Mouse (Mus musculus) forebrain, embryonic 12.5 days (tissue): ENCODE data around the gene Olfr588-ps1. TPM values are rescaled to one million over a fixed set of nuclear protein-coding genes. Genes with fewer than 3 reads are reported as not detected.
"Not testable (repeated sequence)": the region's sequence is repeated elsewhere in the genome, so short reads cannot be mapped to it uniquely, and the experiment has no call there.

ENCODE experiments used
- ATAC-seq: fragments of 200-750 bp; cut with Nextera tagmentation; 2 replicates; pipeline ENCODE4 v1.8.0; 2017; ENCODE audit warnings: moderate TSS enrichment; ENCODE audit not compliant: low FRiP score
- H3K27ac ChIP-seq: fragments of 300-500 bp; sonication (generic); 2 replicates; pipeline ENCODE4 v1.5.1; 2016; ENCODE audit warnings: mild to moderate bottlenecking
- H3K27me3 ChIP-seq: fragments of 300-500 bp; sonication (generic); 2 replicates; pipeline ENCODE4 v1.6.1; 2016; ENCODE audit warnings: mild to moderate bottlenecking
- H3K36me3 ChIP-seq: fragments of 300-500 bp; sonication (generic); replicated peaks from 2 replicates; pipeline ENCODE4 v1.6.1; 2016; ENCODE audit warnings: mild to moderate bottlenecking
- H3K4me1 ChIP-seq: fragments of 300-500 bp; sonication (generic); 2 replicates; pipeline ENCODE4 v1.6.1; 2016
- H3K4me2 ChIP-seq: fragments of 300-500 bp; sonication (generic); 2 replicates; pipeline ENCODE4 v1.6.1; 2016; ENCODE audit warnings: mild to moderate bottlenecking, moderate library complexity
- H3K4me3 ChIP-seq: fragments of 300-500 bp; sonication (generic); replicated peaks from 2 replicates; pipeline ENCODE4 v1.5.1; 2016; ENCODE audit warnings: mild to moderate bottlenecking
- H3K9ac ChIP-seq: fragments of 300-500 bp; sonication (generic); 2 replicates; pipeline ENCODE4 v1.6.1; 2016; ENCODE audit warnings: mild to moderate bottlenecking
- H3K9me3 ChIP-seq: fragments of 300-500 bp; sonication (generic); 2 replicates; pipeline ENCODE4 v1.6.1; 2016
- WGBS: fragments of 180-500 bp; shearing (Covaris S2); methylation state at CpG from one replicate; pipeline ENCODE4 v1.1.7; 2016; 5-methylcytosine and 5-hydroxymethylcytosine counted together
- polyA plus RNA-seq: library from polyadenylated mRNA; unstranded; fragments of >200 nt; fragmentation: Nextera tagmentation; extraction: Ambion mirVana; gene quantifications from 2 replicates; pipeline ENCODE4 v1.2.1, GENCODE M21; 2016

Olfr588-ps1 gene
- polyA plus RNA-seq, result not detected in 2 replicates

GRCm38 (mm10) chr7:103140579-103140978 is at the start of gene Olfr588-ps1:
Olfr588-ps1 (plus strand) TSS chr7:103140879.
- WGBS, result 83% methylated on average over 1 of the region's 1 CpGs
- Histone ChIP-seq H3K9me3 (no peaks in the 10 kb centered on the region), H3K4me3 (no peak within 1 kb of the TSS), H3K27me3 (no peaks in the 10 kb centered on the region), H3K4me2 (no peak within 1 kb of the TSS), H3K9ac (no peak within 1 kb of the TSS), H3K4me1 (no peaks in the 10 kb centered on the region), H3K27ac (no peak within 1 kb of the TSS), H3K36me3 (no peaks in the 10 kb centered on the region)
- no peak for ATAC-seq

- no peak within 1 kb of the TSS for H3K4me3 ChIP-seq
- WGBS, result 88% methylated on average over 1 of the region's 1 CpGs
- H3K36me3 ChIP-seq, result no peaks in the 10 kb centered on the region
- H3K27ac ChIP-seq, result no peak within 1 kb of the TSS
- ATAC-seq, result no peak
- no peaks in the 10 kb centered on the region for H3K4me1 ChIP-seq
- no peak within 1 kb of the TSS for H3K9ac ChIP-seq
- H3K27me3 ChIP-seq, result no peaks in the 10 kb centered on the region
- no peak within 1 kb of the TSS for H3K4me2 ChIP-seq
- H3K9me3 ChIP-seq, result no peaks in the 10 kb centered on the region
These were observed 43.3 kb upstream of the Olfr588-ps1 start, which contains the start of gene Olfr585 for GRCm38 (mm10) chr7:103097420-103097819. Olfr585 (plus strand) TSS chr7:103097720.

- 47% methylated on average over 3 of the region's 3 CpGs for WGBS
These were observed 21.3 kb upstream of the Olfr588-ps1 start for GRCm38 (mm10) chr7:103119406-103119805.

GRCm38 (mm10) chr7:103125538-103125937 is 15.1 kb upstream of the Olfr588-ps1 start, which contains the start of gene Olfr586:
Olfr586 (minus strand) TSS chr7:103125638.
- Histone ChIP-seq H3K4me1 (no peaks in the 10 kb centered on the region), H3K9me3 (no peaks in the 10 kb centered on the region), H3K9ac (no peak within 1 kb of the TSS), H3K4me3 (no peak within 1 kb of the TSS), H3K4me2 (no peak within 1 kb of the TSS), H3K27ac (no peak within 1 kb of the TSS), H3K27me3 (no peaks in the 10 kb centered on the region), H3K36me3 (no peaks in the 10 kb centered on the region)
- 94% methylated on average over 3 of the region's 3 CpGs for WGBS
- ATAC-seq, result no peak

More at GRCm38 (mm10) chr7:103119406-103119805, 21.3 kb upstream of the Olfr588-ps1 start:
- Histone ChIP-seq H3K4me3 (no peak overlapping the region), H3K4me2 (no peak overlapping the region), H3K36me3 (no peaks in the 10 kb centered on the region), H3K9ac (no peak overlapping the region), H3K27ac (no peak overlapping the region), H3K27me3 (no peaks in the 10 kb centered on the region), H3K9me3 (no peaks in the 10 kb centered on the region), H3K4me1 (no peaks in the 10 kb centered on the region)
- ATAC-seq, result no peak

GRCm38 (mm10) chr7:103156256-103156655 is 15.6 kb downstream of the Olfr588-ps1 start, which contains the start of gene Olfr589:
Olfr589 (minus strand) TSS chr7:103156356.
- no peaks in the 10 kb centered on the region for H3K9me3 ChIP-seq
- no peaks in the 10 kb centered on the region for H3K27me3 ChIP-seq
- H3K4me3 ChIP-seq, result no peak within 1 kb of the TSS
- no peak within 1 kb of the TSS for H3K4me2 ChIP-seq
- H3K27ac ChIP-seq, result no peak within 1 kb of the TSS
- H3K36me3 ChIP-seq, result no peaks in the 10 kb centered on the region
- H3K4me1 ChIP-seq, result no peaks in the 10 kb centered on the region
- WGBS, result 74% methylated on average over 2 of the region's 2 CpGs
- no peak within 1 kb of the TSS for H3K9ac ChIP-seq
- ATAC-seq, result no peak

- 80% methylated on average over 5 of the region's 5 CpGs for WGBS
- Histone ChIP-seq H3K27ac (no peak overlapping the region), H3K36me3 (no peaks in the 10 kb centered on the region), H3K4me2 (no peak overlapping the region), H3K27me3 (no peaks in the 10 kb centered on the region), H3K9me3 (no peaks in the 10 kb centered on the region), H3K4me3 (no peak overlapping the region), H3K4me1 (no peaks in the 10 kb centered on the region), H3K9ac (no peak overlapping the region)
- ATAC-seq, result no peak
These were observed 29.0 kb downstream of the Olfr588-ps1 start for GRCm38 (mm10) chr7:103169697-103170096.

GRCm38 (mm10) chr7:103178240-103178639 is 37.6 kb downstream of the Olfr588-ps1 start, which contains the start of gene Olfr591:
Olfr591 (minus strand) TSS chr7:103178340.
- H3K4me2 ChIP-seq, result no peak within 1 kb of the TSS
- no peaks in the 10 kb centered on the region for H3K4me1 ChIP-seq
- no peak within 1 kb of the TSS for H3K4me3 ChIP-seq
- no peak for ATAC-seq
- no peak within 1 kb of the TSS for H3K9ac ChIP-seq
- H3K36me3 ChIP-seq, result no peaks in the 10 kb centered on the region
- no peak within 1 kb of the TSS for H3K27ac ChIP-seq
- WGBS, result 86% methylated on average over 1 of the region's 1 CpGs
- H3K27me3 ChIP-seq, result no peaks in the 10 kb centered on the region
- H3K9me3 ChIP-seq, result 0 out of 2 replicates have a peak, but pooled peaks cover 6% of the 10 kb centered on the region

- H3K36me3 ChIP-seq, H3K4me1 ChIP-seq, H3K27ac ChIP-seq, H3K27me3 ChIP-seq, ATAC-seq, H3K9ac ChIP-seq, H3K4me2 ChIP-seq, H3K4me3 ChIP-seq: not testable (repeated sequence)
- WGBS, result 79% methylated on average over 1 of the region's 1 CpGs
- 0 out of 2 replicates have a peak, but pooled peaks cover 10% of the 10 kb centered on the region for H3K9me3 ChIP-seq
These were observed 43.8 kb downstream of the Olfr588-ps1 start, which contains the start of gene Olfr592 for GRCm38 (mm10) chr7:103184503-103184902. Olfr592 (plus strand) TSS chr7:103184803.

Other genes starting within 250 kb of the Olfr588-ps1 start
- not detected in 2 replicates for gene Olfr569, start 250.0 kb upstream of the Olfr588-ps1 start, polyA plus RNA-seq
- gene Olfr570, start 246.3 kb upstream of the Olfr588-ps1 start, polyA plus RNA-seq, result not detected in 2 replicates
- gene Olfr571, start 223.3 kb upstream of the Olfr588-ps1 start, polyA plus RNA-seq, result 0.12 and 0.13 TPM in 2 replicates
- not detected in 2 replicates for gene Olfr572, start 216.5 kb upstream of the Olfr588-ps1 start, polyA plus RNA-seq
- gene Olfr573-ps1, start 198.3 kb upstream of the Olfr588-ps1 start, polyA plus RNA-seq, result not detected in 2 replicates
- gene Olfr574, start 192.4 kb upstream of the Olfr588-ps1 start, polyA plus RNA-seq, result not detected in 2 replicates
- not detected in 2 replicates for gene Olfr575, start 182.1 kb upstream of the Olfr588-ps1 start, polyA plus RNA-seq
- gene Olfr576, start 178.2 kb upstream of the Olfr588-ps1 start, polyA plus RNA-seq, result not detected in 2 replicates
- not detected in 2 replicates for gene Olfr577, start 164.9 kb upstream of the Olfr588-ps1 start, polyA plus RNA-seq
- gene Olfr578, start 151.6 kb upstream of the Olfr588-ps1 start, polyA plus RNA-seq, result not detected in 2 replicates
- gene Olfr582, start 102.9 kb upstream of the Olfr588-ps1 start, polyA plus RNA-seq, result not detected in 2 replicates
- gene Olfr583, start 89.6 kb upstream of the Olfr588-ps1 start, polyA plus RNA-seq, result not detected in 2 replicates
- not detected in 2 replicates for gene Olfr584, start 59.0 kb upstream of the Olfr588-ps1 start, polyA plus RNA-seq
- gene Olfr585, start 43.2 kb upstream of the Olfr588-ps1 start, polyA plus RNA-seq, result not detected in 2 replicates
- not detected in 2 replicates for gene Olfr586, start 15.2 kb upstream of the Olfr588-ps1 start, polyA plus RNA-seq
- not detected in 2 replicates for gene Olfr589, start 15.5 kb downstream of the Olfr588-ps1 start, polyA plus RNA-seq
- not detected in 2 replicates for gene Olfr591, start 37.5 kb downstream of the Olfr588-ps1 start, polyA plus RNA-seq
- gene Olfr592, start 43.9 kb downstream of the Olfr588-ps1 start, polyA plus RNA-seq, result not detected in 2 replicates
- not detected in 2 replicates for gene Olfr593, start 71.0 kb downstream of the Olfr588-ps1 start, polyA plus RNA-seq
- not detected in 2 replicates for gene Olfr594, start 76.1 kb downstream of the Olfr588-ps1 start, polyA plus RNA-seq
- not detected in 2 replicates for gene Usp17ld, start 111.6 kb downstream of the Olfr588-ps1 start, polyA plus RNA-seq
- not detected in 2 replicates for gene Olfr596, start 164.8 kb downstream of the Olfr588-ps1 start, polyA plus RNA-seq
- gene Olfr597, start 175.4 kb downstream of the Olfr588-ps1 start, polyA plus RNA-seq, result 0.20 TPM in 1 of 2 replicates, not detected in the other
- gene Olfr598, start 182.7 kb downstream of the Olfr588-ps1 start, polyA plus RNA-seq, result not detected in 2 replicates
- gene Olfr599, start 195.0 kb downstream of the Olfr588-ps1 start, polyA plus RNA-seq, result not detected in 2 replicates
- not detected in 2 replicates for gene Olfr600, start 208.8 kb downstream of the Olfr588-ps1 start, polyA plus RNA-seq
- gene Olfr601, start 221.8 kb downstream of the Olfr588-ps1 start, polyA plus RNA-seq, result not detected in 2 replicates
- not detected in 2 replicates for gene Olfr603, start 245.3 kb downstream of the Olfr588-ps1 start, polyA plus RNA-seq